Mouse (Mus musculus) G1E (cell line): ENCODE measurements at regions not wholly inside any gene's neighbourhood (a gene's known extent, or its start where the extent isn't known, plus 50 kb on each side); places are given as distances from the start of the nearest gene placed in this dataset.

Experiments used
- ATAC-seq: 2 replicates; pipeline ENCODE4 v1.8.0; 2016; ENCODE audit warnings: mild to moderate bottlenecking; ENCODE audit not compliant: insufficient number of reproducible peaks, poor library complexity, low FRiP score, severe bottlenecking; ENCODE audit errors: extremely low read depth
- DNase-seq: peaks from one replicate; pipeline ENCODE4 v3.0.0; 2012; ENCODE audit warnings: low spot score
- H3K27me3 ChIP-seq: 2 replicates; pipeline ENCODE4 v1.6.1; 2012; ENCODE audit warnings: mild to moderate bottlenecking, low read length, inconsistent platforms; ENCODE audit not compliant: insufficient read depth
- H3K36me3 ChIP-seq: replicated peaks from 2 replicates; pipeline ENCODE3; 2012; ENCODE audit warnings: mild to moderate bottlenecking, inconsistent platforms
- H3K4me1 ChIP-seq: 2 replicates; pipeline ENCODE4 v1.6.1; 2012; ENCODE audit warnings: low read depth, low read length, inconsistent platforms, mixed read lengths; ENCODE audit not compliant: insufficient read depth
- H3K4me3 ChIP-seq: 2 replicates; pipeline ENCODE4 v1.5.1; 2012; ENCODE audit warnings: low read depth, mild to moderate bottlenecking, inconsistent platforms, low read length, moderate library complexity, mixed read lengths
- H3K9me3 ChIP-seq: replicated peaks from 2 replicates; pipeline ENCODE4 v1.6.1; 2012; ENCODE audit warnings: inconsistent platforms
- CTCF ChIP-seq: IDR thresholded peaks from 2 replicates; pipeline ENCODE4 v1.5.1; 2012; ENCODE audit warnings: low read depth, low read length, inconsistent platforms, mixed read lengths
- GATA1 ChIP-seq: IDR thresholded peaks from 2 replicates; pipeline ENCODE4 v1.6.1; 2012; ENCODE audit warnings: borderline replicate concordance, low read length, inconsistent platforms, mixed read lengths
- GATA2 ChIP-seq: IDR thresholded peaks from 2 replicates; pipeline ENCODE4 v1.6.1; 2012; ENCODE audit warnings: low read depth, low read length, inconsistent platforms, borderline replicate concordance
- POLR2AphosphoS5 ChIP-seq: IDR thresholded peaks from 2 replicates; pipeline ENCODE4 v1.6.1; 2012; ENCODE audit warnings: low read depth, low read length, inconsistent platforms; ENCODE audit not compliant: insufficient replicate concordance
- TAL1 ChIP-seq: conservative IDR thresholded peaks from 2 replicates; pipeline ENCODE4 v1.6.1; 2012; ENCODE audit warnings: low read depth, low read length, inconsistent platforms, mixed read lengths

- DNase-seq = peak; percentile 4
- H3K27me3 ChIP-seq = peaks cover 87% of the 10 kb centered on the region
These were observed 77.4 kb downstream of the Dad1 start for GRCm38 (mm10) chr14:54176469-54176868.

GRCm38 (mm10) chr14:54175476-54175875 is 78.4 kb downstream of the Dad1 start:
- TF ChIP-seq TAL1 (no peak), GATA1 (no peak), POLR2AphosphoS5 (no peak), GATA2 (no peak), CTCF (no peak)
- Histone ChIP-seq H3K4me3 (no peak overlapping the region), H3K4me1 (peaks cover 36% of the 10 kb centered on the region), H3K36me3 (no peaks in the 10 kb centered on the region), H3K9me3 (no peaks in the 10 kb centered on the region), H3K27me3 (peaks cover 87% of the 10 kb centered on the region)
- DNase-seq (no peak), ATAC-seq (no peak)

More at GRCm38 (mm10) chr14:54176469-54176868, 77.4 kb downstream of the Dad1 start:
- Histone ChIP-seq H3K36me3 (no peaks in the 10 kb centered on the region), H3K4me1 (peaks cover 38% of the 10 kb centered on the region), H3K9me3 (no peaks in the 10 kb centered on the region), H3K4me3 (no peak overlapping the region; the same call in 1 of the 2 replicates)
- TF ChIP-seq GATA1 (no peak), GATA2 (no peak), CTCF (no peak), TAL1 (peak; percentile 41; the same call in 1 of the 2 replicates), POLR2AphosphoS5 (no peak)
- peak; percentile 82 for ATAC-seq

- DNase-seq (no peak), ATAC-seq (no peak)
- H3K4me3 ChIP-seq = no peak overlapping the region
- H3K27me3 ChIP-seq = peaks cover 85% of the 10 kb centered on the region
- no peak for TF ChIP-seq POLR2AphosphoS5
- no peak for TF ChIP-seq GATA2
- no peak for TF ChIP-seq GATA1
- no peak for TF ChIP-seq TAL1
- no peak for TF ChIP-seq CTCF
- H3K36me3 ChIP-seq = no peaks in the 10 kb centered on the region
- no peaks in the 10 kb centered on the region for H3K9me3 ChIP-seq
- H3K4me1 ChIP-seq = peaks cover 31% of the 10 kb centered on the region
These were observed 80.6 kb downstream of the Dad1 start for GRCm38 (mm10) chr14:54173316-54173715.

GRCm38 (mm10) chr14:54169254-54169653 is 84.7 kb downstream of the Dad1 start:
- Histone ChIP-seq H3K4me1 (peaks cover 8% of the 10 kb centered on the region; the same call in 1 of the 2 replicates), H3K36me3 (no peaks in the 10 kb centered on the region), H3K9me3 (no peaks in the 10 kb centered on the region), H3K27me3 (peaks cover 95% of the 10 kb centered on the region), H3K4me3 (no peak overlapping the region)
- DNase-seq (no peak), ATAC-seq (no peak)
- no peak for TF ChIP-seq GATA2
- no peak for TF ChIP-seq POLR2AphosphoS5
- TF ChIP-seq GATA1 = no peak
- no peak for TF ChIP-seq TAL1
- no peak for TF ChIP-seq CTCF

GRCm38 (mm10) chr14:54168414-54168931 is 85.4 kb downstream of the Dad1 start:
- peaks cover 4% of the 10 kb centered on the region; the same call in 1 of the 2 replicates for H3K4me1 ChIP-seq
- no peaks in the 10 kb centered on the region for H3K9me3 ChIP-seq
- TF ChIP-seq GATA2 (no peak), CTCF (no peak), TAL1 (no peak), GATA1 (no peak), POLR2AphosphoS5 (no peak)
- H3K27me3 ChIP-seq = peaks cover 95% of the 10 kb centered on the region
- ATAC-seq (no peak), DNase-seq (no peak)
- no peak overlapping the region for H3K4me3 ChIP-seq
- no peaks in the 10 kb centered on the region for H3K36me3 ChIP-seq

- TF ChIP-seq GATA2 = no peak
- TF ChIP-seq TAL1 = no peak
- TF ChIP-seq POLR2AphosphoS5 = no peak
- TF ChIP-seq CTCF = no peak
- TF ChIP-seq GATA1 = no peak
- Histone ChIP-seq H3K27me3 (peaks cover 92% of the 10 kb centered on the region), H3K9me3 (no peaks in the 10 kb centered on the region), H3K4me3 (no peak overlapping the region), H3K36me3 (no peaks in the 10 kb centered on the region), H3K4me1 (peaks cover 6% of the 10 kb centered on the region; the same call in 1 of the 2 replicates)
- ATAC-seq (no peak), DNase-seq (no peak)
These were observed 87.8 kb downstream of the Dad1 start for GRCm38 (mm10) chr14:54166057-54166456.
